Mouse (Mus musculus): ENCODE results near the gene Rp9.

DNA sequence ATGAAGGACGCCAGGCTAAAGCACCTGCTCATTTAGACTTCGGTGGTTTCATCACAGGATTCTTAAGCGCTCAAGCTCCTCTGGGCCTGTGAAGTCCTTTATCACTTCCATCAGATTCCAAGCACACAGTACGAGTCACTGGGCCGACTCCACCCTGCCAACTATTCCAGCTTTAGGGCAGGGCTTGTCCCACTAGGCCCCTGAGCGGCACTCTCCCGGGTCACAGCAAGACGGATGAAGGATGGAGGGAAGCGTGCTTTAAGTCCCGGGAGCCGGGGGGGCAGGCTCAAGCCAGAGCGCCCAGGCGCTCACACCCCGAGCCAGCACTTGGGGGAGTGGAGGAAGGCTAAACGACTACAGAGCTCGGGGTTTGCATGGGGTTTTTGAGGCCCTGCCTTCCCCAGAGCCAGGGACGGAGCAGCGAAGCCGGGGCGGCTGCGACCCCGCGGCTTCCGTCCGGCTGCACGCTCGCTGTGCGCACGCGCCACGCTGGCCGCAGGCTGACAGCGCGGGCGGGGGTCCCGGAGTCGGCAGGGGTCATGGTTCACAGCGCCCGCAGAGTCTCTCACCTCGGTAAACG is 81.1 kb downstream of the Rp9 start:
- TF ChIP-seq POLR2A (IDR thresholded peaks at IDR 0.05; ENCODE audit: borderline replicate concordance, extremely low read depth, low read depth, low read length) (no peak), CTCF (IDR thresholded peaks at IDR 0.05; ENCODE audit: insufficient read depth, low read length) (no peak)

All from lung, adult 2 months (tissue).